Mouse (Mus musculus) liver, embryonic 12.5 days (tissue): ENCODE results near the gene Sprr2a1. TPM values are rescaled to one million over a fixed set of nuclear protein-coding genes. Genes with fewer than 3 reads are reported as not detected.
"Not testable (repeated sequence)": the region's sequence is repeated elsewhere in the genome, so short reads cannot be mapped to it uniquely, and the experiment has no call there.

Source experiments
- ATAC-seq: fragments of 200-750 bp; cut with Nextera tagmentation; 2 replicates; pipeline ENCODE4 v1.8.0; 2017; ENCODE audit warnings: moderate number of reproducible peaks, mild to moderate bottlenecking, moderate library complexity
- H3K27ac ChIP-seq: fragments of 300-500 bp; sonication (generic); 2 replicates; pipeline ENCODE4 v1.5.1; 2016; ENCODE audit warnings: mild to moderate bottlenecking
- H3K27me3 ChIP-seq: fragments of 300-500 bp; sonication (generic); replicated peaks from 2 replicates; pipeline ENCODE4 v1.6.1; 2016; ENCODE audit warnings: mild to moderate bottlenecking, moderate library complexity
- H3K36me3 ChIP-seq: fragments of 300-500 bp; sonication (generic); 2 replicates; pipeline ENCODE4 v1.6.1; 2016; ENCODE audit warnings: mild to moderate bottlenecking, moderate library complexity
- H3K4me1 ChIP-seq: fragments of 300-500 bp; sonication (generic); 2 replicates; pipeline ENCODE4 v1.6.1; 2016
- H3K4me2 ChIP-seq: fragments of 300-500 bp; sonication (generic); 2 replicates; pipeline ENCODE4 v1.6.1; 2016; ENCODE audit warnings: mild to moderate bottlenecking, moderate library complexity
- H3K4me3 ChIP-seq: fragments of 300-500 bp; sonication (generic); 2 replicates; pipeline ENCODE4 v1.5.1; 2016; ENCODE audit warnings: mild to moderate bottlenecking, moderate library complexity
- H3K9ac ChIP-seq: fragments of 300-500 bp; sonication (generic); 2 replicates; pipeline ENCODE4 v1.6.1; 2016; ENCODE audit warnings: mild to moderate bottlenecking, moderate library complexity
- H3K9me3 ChIP-seq: fragments of 300-500 bp; sonication (generic); replicated peaks from 2 replicates; pipeline ENCODE4 v1.6.1; 2016; ENCODE audit warnings: mild to moderate bottlenecking, moderate library complexity
- WGBS: fragments of 180-500 bp; shearing (Covaris S2); methylation state at CpG from one replicate; pipeline ENCODE4 v1.1.7; 2016; ENCODE audit not compliant: insufficient replicate concordance; 5-methylcytosine and 5-hydroxymethylcytosine counted together
- polyA plus RNA-seq: library from polyadenylated mRNA; unstranded; fragments of >200 nt; fragmentation: Nextera tagmentation; extraction: Ambion mirVana; gene quantifications from 2 replicates; pipeline ENCODE4 v1.2.1, GENCODE M21; 2016

Gene Sprr2a1
- polyA plus RNA-seq: 0.05 TPM in 1 of 2 replicates, not detected in the other

- not testable (repeated sequence) for H3K4me3 ChIP-seq, H3K4me2 ChIP-seq, H3K27ac ChIP-seq, H3K36me3 ChIP-seq, H3K9ac ChIP-seq, H3K4me1 ChIP-seq, H3K9me3 ChIP-seq, H3K27me3 ChIP-seq, ATAC-seq
- WGBS: no CpG with 5 or more reads among the region's 2 CpGs
Measured at GRCm38 (mm10) chr3:92215569-92215968, at the start of gene Sprr2a1, which contains the start of gene Sprr2a2. Gene Sprr2a1 (plus strand): TSS chr3:92215799. Gene Sprr2a2 (plus strand): TSS chr3:92215920.

DNA sequence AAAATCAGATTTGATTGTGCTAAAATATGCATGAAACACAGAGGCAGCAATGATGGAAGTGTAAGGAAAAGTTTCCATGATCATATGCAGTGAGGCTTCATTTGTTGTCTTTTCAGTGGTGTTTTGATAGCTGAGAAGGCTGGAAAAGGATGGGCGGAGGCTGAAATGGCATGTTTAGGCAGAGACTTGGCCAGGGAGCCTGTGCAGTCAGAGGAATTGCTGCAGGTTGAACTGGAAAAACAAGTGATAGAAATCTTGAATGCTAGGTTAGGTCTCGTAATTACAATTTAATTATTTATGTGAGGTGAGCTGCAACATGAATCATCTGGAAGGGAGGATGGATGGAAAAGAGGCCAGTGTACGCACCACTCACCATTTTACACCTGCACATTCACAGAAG is 45.8 kb upstream of the Sprr2a1 start:
- Histone ChIP-seq H3K9ac (no peak overlapping the region), H3K4me1 (no peaks in the 10 kb centered on the region), H3K4me2 (no peak overlapping the region), H3K4me3 (no peak overlapping the region), H3K9me3 (no peaks in the 10 kb centered on the region), H3K27ac (no peak overlapping the region), H3K36me3 (no peaks in the 10 kb centered on the region), H3K27me3 (no peaks in the 10 kb centered on the region)
- WGBS: 71% methylated on average over 3 of the region's 3 CpGs
- no peak for ATAC-seq

DNA sequence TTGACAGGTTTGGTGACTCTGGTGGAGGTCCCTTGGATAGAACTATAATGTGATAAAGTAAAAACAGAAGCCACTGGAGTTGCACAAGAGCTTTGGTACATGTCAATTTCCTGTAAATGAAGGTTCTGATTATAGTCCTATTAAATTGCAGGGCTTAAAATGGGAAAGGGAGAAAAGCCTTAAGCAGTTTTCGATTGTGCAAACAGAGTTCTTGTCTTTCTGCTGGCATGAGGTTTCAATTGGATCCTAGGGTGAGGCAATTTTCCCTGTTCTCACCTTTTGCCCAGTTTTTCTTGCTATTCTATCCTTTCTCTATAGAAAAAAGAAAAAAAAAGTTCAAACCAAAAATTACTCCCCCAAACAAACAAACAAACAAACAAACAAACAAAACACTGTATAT is 38.7 kb upstream of the Sprr2a1 start:
- H3K27ac ChIP-seq: no peak overlapping the region
- H3K9ac ChIP-seq: no peak overlapping the region
- no peaks in the 10 kb centered on the region for H3K9me3 ChIP-seq
- H3K4me3 ChIP-seq: no peak overlapping the region
- WGBS: 48% methylated on average over 1 of the region's 1 CpGs
- ATAC-seq: no peak
- no peaks in the 10 kb centered on the region for H3K36me3 ChIP-seq
- no peaks in the 10 kb centered on the region for H3K27me3 ChIP-seq
- H3K4me1 ChIP-seq: no peaks in the 10 kb centered on the region
- no peak overlapping the region for H3K4me2 ChIP-seq

DNA sequence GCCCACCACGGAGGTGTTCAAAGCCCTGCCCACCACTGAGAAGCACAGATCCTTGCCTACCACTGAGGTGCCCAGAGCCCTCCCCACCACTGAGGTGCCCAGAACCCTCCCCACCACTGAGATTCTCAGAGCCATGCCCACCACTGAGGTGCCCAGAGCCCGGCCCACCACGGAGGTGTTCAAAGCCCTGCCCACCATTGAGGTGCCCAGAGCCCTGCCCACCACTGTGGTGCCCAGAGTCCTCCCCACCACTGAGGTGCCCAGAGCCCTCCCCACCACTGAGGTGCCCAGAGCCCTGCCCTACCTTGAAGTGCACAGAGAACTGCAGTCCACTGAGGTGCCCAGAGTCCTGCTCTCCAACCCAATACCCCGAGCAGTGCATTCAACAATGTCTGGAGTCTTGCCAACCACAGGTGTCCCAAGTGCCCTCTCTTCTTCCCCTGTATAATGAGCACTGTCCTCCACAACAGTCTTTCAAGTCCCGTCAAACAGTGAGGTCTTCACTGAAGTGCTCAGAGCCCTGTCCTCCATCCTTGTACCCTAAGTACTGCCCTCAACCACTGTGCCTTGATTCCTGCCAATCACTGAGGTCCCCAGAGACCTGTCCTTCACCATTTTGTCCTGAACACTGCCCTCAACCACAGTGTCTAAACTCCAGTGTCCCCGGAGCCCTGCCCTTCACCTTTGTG is 19.9 kb upstream of the Sprr2a1 start:
- peak; percentile 24; the same call in 1 of the 2 replicates for ATAC-seq
- H3K9me3 ChIP-seq: no peaks in the 10 kb centered on the region
- no peaks in the 10 kb centered on the region for H3K36me3 ChIP-seq
- no peaks in the 10 kb centered on the region for H3K27me3 ChIP-seq
- WGBS: 75% methylated on average over 6 of the region's 6 CpGs
- no peak overlapping the region for H3K4me3 ChIP-seq
- H3K9ac ChIP-seq: no peak overlapping the region
- H3K4me1 ChIP-seq: no peaks in the 10 kb centered on the region
- H3K27ac ChIP-seq: no peak overlapping the region
- H3K4me2 ChIP-seq: no peak overlapping the region

GRCm38 (mm10) chr3:92211133-92211925 is 4.3 kb upstream of the Sprr2a1 start:
- not testable (repeated sequence) for H3K27me3 ChIP-seq

GRCm38 (mm10) chr3:92212059-92212458 is 3.5 kb upstream of the Sprr2a1 start:
- not testable (repeated sequence) for H3K4me3 ChIP-seq, H3K4me2 ChIP-seq, H3K27ac ChIP-seq, H3K9ac ChIP-seq, H3K9me3 ChIP-seq, ATAC-seq, H3K36me3 ChIP-seq, H3K4me1 ChIP-seq, H3K27me3 ChIP-seq
- WGBS: no CpG with 5 or more reads among the region's 1 CpGs

More at GRCm38 (mm10) chr3:92211133-92211925, 4.3 kb upstream of the Sprr2a1 start:
- H3K9me3 ChIP-seq, H3K36me3 ChIP-seq, H3K4me1 ChIP-seq, H3K9ac ChIP-seq, H3K4me2 ChIP-seq, H3K4me3 ChIP-seq, H3K27ac ChIP-seq: not testable (repeated sequence)
- ATAC-seq: peak; percentile 61
- no CpG with 5 or more reads among the region's 16 CpGs for WGBS

- not testable (repeated sequence) for H3K4me3 ChIP-seq, H3K36me3 ChIP-seq, H3K4me1 ChIP-seq, H3K27me3 ChIP-seq, H3K4me2 ChIP-seq, ATAC-seq, H3K9me3 ChIP-seq, H3K27ac ChIP-seq, H3K9ac ChIP-seq
Measured at GRCm38 (mm10) chr3:92213651-92214050, 1.9 kb upstream of the Sprr2a1 start.

GRCm38 (mm10) chr3:92219031-92219430 is 3.4 kb downstream of the Sprr2a1 start:
- not testable (repeated sequence) for H3K4me1 ChIP-seq, H3K4me3 ChIP-seq, H3K36me3 ChIP-seq, H3K27me3 ChIP-seq, H3K4me2 ChIP-seq, H3K9ac ChIP-seq, H3K27ac ChIP-seq, H3K9me3 ChIP-seq
- whole genome bisulfite sequencing: no CpG with 5 or more reads among the region's 8 CpGs
- peak; percentile 55; the same call in 1 of the 2 replicates for ATAC-seq

DNA sequence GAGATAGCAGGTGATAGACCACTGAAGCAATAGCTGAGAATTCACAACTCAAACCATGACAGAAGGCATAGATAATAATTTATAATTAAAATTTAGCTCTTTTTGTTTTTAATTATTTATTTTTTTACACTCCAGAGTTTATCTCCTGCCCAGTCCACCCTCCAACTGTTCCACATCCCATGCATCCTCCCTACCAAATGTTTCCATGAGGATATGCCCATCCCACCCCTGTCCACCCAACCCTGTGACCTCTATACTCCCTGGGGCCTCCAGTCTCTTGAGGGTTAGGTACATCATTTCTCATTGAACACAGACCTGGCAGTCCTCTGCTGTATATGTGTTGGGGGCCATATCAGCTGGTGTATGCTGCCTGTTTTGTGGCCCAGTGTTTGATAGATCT is 8.1 kb downstream of the Sprr2a1 start:
- not testable (repeated sequence) for H3K9ac ChIP-seq, H3K4me1 ChIP-seq, H3K4me2 ChIP-seq, H3K9me3 ChIP-seq, H3K36me3 ChIP-seq, H3K27ac ChIP-seq, H3K4me3 ChIP-seq, H3K27me3 ChIP-seq
- ATAC-seq: peak; percentile 58; the same call in 1 of the 2 replicates

GRCm38 (mm10) chr3:92227410-92227809 is 11.8 kb downstream of the Sprr2a1 start:
- not testable (repeated sequence) for H3K4me2 ChIP-seq, ATAC-seq, H3K4me3 ChIP-seq, H3K36me3 ChIP-seq, H3K27ac ChIP-seq, H3K9me3 ChIP-seq, H3K27me3 ChIP-seq, H3K9ac ChIP-seq, H3K4me1 ChIP-seq
- WGBS: 62% methylated on average over 3 of the region's 3 CpGs

GRCm38 (mm10) chr3:92236463-92237189 is 21.0 kb downstream of the Sprr2a1 start:
- WGBS: no CpG with 5 or more reads among the region's 5 CpGs
- H3K27ac ChIP-seq, H3K9ac ChIP-seq, H3K9me3 ChIP-seq, H3K4me3 ChIP-seq, H3K4me2 ChIP-seq, H3K4me1 ChIP-seq, H3K27me3 ChIP-seq, H3K36me3 ChIP-seq, ATAC-seq: not testable (repeated sequence)

- H3K4me3 ChIP-seq, H3K9me3 ChIP-seq, H3K27me3 ChIP-seq, H3K36me3 ChIP-seq, H3K27ac ChIP-seq, ATAC-seq, H3K9ac ChIP-seq, H3K4me2 ChIP-seq, H3K4me1 ChIP-seq: not testable (repeated sequence)
Measured at GRCm38 (mm10) chr3:92238736-92239135, 23.1 kb downstream of the Sprr2a1 start.
